Mouse (Mus musculus) heart, adult 18-20 months (tissue): ENCODE results near the gene Hnrnpl. TPM values are rescaled to one million over a fixed set of nuclear protein-coding genes. Genes with fewer than 3 reads are reported as not detected.

ENCODE experiments used
- DNase-seq, 2 experiments: peaks; one replicate each; pipeline ENCODE4 v3.0.0; 2021 to 2022; ENCODE audit warnings: mixed read lengths in 1 of 2
- total RNA-seq, 2 experiments: library from RNA; stranded (reverse); gene quantifications; 2 replicates each; pipeline ENCODE4 v1.2.3; 2021

The Hnrnpl gene
- total RNA-seq, 2 experiments from 2014 or later: 196 to 224 TPM

DNA sequence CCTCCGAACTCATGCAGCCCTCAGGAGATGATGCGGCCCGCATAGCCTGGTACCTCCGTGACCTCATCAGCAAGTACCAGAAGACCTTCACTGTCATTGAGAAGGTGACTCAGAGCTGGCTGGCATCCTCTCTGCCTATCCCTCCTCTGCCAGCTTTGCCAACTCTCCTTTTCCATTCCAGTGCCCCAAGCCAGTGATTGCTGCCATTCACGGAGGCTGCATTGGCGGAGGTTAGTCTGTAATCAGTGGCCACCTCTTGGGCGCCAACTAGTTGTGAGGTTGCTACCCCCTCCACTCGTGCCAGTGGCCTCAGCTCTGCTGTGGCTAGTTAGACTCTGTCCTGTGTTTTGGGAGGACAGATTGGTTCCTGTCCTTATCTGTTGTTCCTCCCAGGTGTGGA lies 21.5 kb downstream of the Hnrnpl start:
- DNase-seq: peak; percentile 70 to 84

DNA sequence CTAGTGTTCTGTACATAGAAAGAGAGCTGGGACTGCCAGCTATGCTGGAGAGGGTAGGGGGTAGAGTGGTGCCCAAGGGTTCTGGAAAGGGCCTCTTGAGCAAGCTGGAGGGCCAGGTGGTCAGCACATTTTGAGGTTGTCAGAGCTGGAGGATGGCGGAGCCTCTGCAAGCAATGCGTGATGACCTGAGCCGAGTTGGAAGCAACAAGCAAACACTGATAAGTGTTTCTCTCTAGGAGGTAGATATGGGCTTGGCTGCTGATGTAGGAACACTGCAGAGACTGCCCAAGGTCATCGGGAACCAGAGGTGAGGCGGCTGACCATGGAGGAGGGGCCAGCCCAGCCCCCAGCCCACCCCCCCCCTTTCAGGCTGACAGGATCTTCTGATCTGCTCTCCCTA lies 22.6 kb downstream of the Hnrnpl start:
- peak; percentile 57 to 82 for DNase-seq

DNA sequence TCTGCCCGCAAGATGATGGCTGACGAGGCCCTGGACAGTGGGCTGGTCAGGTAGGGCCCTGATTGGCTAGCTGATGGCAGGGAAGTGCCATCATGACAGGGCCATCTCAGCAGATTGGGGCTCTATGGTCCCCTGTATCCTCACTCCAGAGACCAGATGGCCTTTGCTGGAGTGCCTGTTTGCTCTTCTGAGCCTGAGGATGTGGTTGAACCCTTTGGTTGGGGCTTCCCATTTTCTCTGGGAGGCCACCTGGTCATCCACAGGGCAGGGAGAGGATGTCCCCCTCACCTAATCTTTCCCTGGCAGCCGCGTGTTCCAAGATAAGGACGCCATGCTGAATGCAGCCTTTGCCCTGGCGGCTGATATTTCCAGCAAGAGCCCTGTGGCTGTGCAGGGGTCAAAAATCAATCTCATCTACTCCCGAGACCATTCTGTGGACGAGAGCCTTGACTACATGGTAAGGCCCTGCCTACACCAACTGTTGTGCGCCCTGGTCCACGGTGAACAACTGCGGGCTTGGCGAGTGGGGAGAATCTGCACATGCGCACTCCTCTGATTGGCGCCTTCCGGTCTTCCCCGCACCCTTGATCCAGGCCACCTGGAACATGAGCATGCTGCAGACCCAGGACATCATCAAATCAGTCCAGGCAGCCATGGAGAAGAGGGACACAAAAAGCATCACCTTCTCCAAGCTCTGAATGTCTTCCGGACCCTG lies 23.2 kb downstream of the Hnrnpl start:
- DNase-seq: peak in 1 of 2 experiments; percentile 44

DNA sequence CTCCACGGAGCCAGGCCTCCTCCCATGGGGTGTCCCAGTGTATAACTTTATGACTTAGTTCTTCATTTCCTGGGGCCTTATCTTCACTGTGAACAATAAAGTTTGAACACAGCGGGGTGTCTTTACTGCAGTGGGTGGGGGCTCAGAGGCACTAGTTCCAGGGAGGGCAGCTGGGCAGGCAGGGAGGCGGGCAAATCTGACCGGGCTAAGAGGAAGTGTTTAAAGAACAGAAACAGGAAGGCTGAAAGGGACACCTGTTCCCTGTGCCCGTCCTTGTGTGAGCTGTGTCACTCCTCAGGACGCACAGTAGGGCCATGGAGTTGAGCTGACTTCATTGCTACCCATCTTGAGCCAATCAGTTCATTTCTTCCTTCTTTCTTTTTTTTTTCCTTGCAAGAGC lies 23.8 kb downstream of the Hnrnpl start:
- DNase-seq: peak in 1 of 2 experiments; percentile 18

DNA sequence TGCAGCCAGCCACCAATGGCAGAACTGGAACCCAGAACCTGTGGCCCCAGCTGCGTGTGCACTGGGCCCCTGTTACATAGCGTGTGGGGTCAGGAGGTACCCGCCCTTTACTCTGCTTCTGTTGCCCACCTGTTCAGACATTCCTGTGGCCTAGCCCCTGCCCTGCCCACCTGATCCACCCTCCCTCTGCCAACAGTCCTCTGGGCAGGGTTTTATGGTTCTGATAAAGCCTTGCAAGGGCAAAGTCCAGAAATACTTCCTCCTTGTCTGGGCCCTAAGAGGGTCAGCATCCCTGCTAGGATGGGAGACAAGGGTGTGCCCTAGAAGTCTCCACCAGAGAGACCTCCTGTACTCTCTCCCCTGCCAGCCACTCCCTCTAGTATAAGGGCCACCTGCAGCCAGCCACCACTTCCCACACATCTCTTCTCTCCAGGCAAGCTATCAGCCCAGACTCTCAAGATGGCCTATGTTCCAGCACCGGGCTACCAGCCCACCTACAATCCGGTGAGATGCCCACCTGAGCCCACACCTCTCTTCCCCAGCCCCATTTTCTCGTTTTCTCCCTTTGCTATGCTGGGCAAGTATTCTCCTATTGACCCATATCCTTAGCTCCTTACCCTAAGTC lies 25.5 kb downstream of the Hnrnpl start, which contains the start of gene Lgals4:
Lgals4 (plus strand) TSS at position 132 of the 625 bp plus-strand sequence.
- DNase-seq: peak in 1 of 2 experiments; percentile 7

DNA sequence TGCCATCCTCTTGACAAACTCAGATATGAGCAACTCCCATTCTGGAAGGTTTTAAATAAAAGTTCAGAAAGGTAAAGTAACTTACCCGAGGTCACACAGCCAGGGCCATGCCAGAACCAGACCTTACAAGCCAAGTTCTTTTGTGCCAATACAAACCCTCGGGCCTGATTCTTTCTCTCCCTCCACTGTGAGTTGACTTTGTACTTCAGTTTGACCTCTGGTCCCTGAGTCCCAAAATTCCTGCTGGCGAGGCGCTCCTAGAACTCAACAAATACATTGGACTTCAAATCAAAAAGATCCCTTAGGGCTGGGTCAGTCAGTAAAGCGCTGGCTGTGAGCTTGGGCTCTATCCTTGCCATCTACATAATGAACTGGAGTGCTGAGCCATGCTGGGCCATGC lies 28.6 kb downstream of the Hnrnpl start:
- DNase-seq: no peak

DNA sequence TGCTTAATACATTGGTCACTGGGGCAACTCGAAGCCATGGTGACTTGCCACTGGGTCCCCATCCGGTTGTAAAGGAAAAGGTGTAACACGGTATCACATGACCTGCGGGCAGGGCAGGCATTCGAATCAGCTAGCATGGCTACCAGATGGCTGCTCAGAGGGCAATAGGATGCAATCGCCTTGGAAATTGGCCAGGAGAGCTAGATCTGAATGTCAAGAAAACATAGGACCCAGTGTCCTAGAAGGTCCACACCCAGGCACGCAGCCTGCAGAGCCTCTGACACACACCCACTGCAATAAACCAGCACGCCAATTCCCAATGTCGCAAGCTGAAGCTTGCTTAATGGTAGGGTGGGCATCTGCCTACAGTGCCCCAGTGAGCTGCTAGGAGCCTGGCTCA lies 30.0 kb downstream of the Hnrnpl start:
- no peak for DNase-seq

DNA sequence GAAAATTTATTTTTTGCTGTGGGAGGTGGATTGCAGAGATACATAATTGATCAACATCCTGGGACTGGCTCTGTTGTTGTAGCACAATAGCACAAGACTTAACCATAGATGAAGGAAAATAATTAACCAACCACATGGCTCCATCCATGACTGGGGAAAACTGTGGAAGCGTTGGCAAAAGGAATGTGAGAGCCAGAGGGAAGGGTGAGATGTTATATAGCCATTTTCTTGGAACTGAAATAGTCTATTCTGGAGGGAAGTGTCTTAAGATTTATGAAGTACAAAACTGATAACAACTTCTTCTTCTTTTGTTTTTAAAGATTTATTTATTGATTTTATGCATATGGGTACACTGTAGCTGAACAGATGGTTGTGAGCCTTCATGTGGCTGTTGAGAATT lies 38.9 kb downstream of the Hnrnpl start:
- no peak for DNase-seq

DNA sequence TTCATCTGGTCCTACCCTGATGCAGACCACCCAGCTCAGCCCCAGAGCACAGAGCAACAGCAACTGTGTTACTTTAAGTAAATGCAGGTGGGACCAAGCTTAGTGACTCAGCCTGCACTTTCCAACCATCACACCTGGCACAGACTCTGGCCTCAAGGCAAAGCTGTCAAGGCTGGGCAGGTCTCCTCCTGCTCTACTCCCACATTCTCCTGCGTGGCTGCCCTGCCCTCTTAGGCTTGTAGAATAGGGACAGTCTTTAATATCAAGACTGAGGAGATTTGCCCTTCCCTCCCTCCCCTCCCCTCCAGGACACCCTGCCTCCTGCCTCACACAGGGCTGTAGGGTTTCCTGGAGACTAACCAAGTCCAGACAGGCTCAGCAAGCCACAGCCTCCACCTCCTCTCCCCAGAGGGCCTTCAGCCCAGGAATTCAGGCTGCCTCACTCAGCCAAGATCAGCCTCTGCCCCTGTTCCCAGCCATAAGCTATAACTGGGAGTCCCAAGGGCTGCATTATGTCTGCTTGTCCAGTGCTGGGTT lies 41.4 kb downstream of the Hnrnpl start:
- no peak for DNase-seq

DNA sequence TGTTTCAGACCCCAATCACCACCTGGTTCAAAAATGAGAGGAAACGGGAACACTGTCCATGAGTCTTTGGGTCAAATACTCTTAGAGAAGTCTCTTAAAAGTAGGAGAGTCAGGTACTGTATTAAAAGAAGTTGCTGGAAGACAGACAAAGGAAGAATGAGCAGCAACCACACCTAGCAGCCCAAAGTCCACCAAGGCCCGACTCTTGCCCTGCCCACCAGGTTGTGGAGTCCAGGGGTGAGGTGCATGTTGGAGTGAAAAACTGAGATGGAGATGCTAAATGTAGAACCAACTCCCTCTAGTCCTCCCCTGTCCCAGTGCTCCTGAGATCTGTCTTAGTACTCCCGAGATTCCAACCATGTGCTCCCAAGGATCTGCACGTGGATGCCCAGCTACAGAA lies 42.3 kb downstream of the Hnrnpl start:
- no peak for DNase-seq

DNA sequence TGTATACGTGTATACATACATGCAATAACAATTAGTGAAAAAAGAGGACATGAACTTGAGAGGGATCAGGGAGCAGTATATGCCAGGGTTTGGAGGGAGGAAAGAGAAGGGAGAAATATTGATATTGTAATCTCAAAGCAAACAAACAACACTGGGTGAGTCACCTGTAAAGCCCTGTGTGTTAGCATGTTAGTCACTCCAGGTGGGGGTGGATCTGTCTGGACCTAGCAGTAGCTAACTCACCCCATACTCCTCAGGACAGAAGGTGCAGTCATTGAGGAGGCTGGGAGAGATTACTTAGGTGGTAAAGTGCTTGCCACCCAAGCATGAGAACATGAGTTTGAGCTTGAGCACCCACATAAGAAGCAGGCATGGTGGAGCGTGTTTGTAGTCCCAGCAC lies 51.6 kb downstream of the Hnrnpl start:
- no peak for DNase-seq

DNA sequence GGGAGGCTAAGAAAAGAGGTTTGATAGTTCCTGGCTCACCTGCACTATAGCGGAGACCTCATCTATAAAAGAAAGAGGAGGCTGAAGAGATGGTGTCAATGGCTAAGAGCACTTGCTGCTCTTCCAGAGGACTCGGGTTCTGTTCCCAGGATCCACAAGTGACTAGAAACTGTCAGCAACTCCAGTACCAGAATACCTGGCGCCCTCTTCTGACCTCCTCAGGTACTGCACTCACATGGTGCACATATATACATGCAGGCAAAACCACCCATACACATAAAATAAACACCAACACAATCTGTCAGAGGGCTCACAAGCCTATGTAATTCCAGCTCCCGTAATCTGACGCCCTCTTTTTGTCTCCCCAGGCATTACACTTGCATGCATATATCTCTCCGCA lies 52.6 kb downstream of the Hnrnpl start:
- no peak for DNase-seq

DNA sequence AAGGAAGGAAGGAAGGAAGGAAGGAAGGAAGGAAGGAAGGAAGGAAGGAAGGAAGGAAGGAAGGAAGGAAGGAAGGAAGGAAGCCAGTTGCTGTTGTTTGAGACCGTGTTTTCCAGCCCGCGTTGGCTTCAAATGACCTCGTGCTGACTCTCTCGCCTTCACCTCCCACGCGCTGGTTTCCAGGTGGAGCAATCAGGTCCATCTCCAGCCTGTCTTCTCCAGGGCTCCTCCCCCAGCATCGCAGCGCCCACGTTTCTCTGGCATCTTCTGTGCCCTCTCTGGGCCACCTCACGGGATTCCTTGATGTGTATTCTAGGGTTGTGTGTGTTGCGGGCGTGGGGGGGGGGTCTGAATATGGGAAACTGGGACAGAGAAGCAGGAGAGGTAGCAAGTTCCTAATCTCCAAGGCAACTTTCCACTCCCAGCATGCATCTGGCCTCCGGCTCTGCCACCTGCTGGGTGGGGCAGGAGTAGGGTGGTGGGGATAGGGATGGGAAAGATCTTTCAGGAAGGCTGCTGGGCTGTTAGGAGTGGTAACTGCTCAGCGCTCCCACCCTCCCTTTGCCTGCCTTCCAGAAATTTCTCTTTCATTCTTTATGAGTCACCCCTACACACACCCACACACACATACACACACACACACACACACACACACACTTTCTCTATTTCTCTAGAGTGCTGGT lies 54.6 kb downstream of the Hnrnpl start:
- DNase-seq: no peak

DNA sequence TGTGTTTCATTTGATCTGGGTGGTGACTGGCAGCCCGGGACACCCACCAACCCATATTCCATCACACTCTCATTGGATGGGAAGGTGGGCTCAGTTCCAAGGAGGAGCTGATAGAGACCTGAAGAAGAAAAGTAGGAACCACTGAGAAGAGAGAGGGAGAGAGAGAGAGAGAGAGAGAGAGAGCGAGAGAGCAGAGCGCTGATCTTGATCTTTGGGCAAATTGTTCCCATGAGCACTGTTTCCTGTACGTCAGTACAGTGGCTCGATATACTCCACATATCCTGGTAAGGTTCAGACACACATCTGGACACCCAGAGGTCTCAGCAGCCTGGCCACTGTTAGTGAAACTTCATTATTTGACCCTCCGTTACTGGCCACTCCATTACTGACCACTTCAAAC lies 55.2 kb downstream of the Hnrnpl start, which contains the start of gene Lgals7:
Lgals7 (plus strand) TSS at position 314 of the 400 bp plus-strand sequence.
- no peak for DNase-seq

DNA sequence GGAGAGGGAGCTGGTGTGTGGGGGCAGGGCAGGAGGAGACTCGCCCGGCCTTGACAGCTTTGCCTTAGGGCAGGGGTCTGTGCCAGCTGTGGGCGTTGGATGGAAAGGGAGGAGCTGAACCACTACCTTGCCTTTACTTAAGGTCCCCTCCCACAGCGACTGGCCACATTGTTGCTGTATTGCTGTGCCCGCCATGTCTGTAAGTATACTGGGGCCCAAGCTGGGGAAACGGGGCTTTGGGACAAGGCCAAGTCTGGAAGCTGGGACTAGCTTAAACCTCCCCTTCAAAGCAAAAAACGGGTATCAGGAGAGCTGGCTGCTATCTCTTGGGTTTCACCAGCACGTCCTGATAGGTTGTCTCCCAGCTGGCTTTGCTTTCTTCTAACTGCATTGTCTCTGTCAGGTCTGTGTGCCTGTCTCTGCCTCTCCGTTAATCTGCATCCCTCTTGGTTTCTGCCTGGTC lies 56.0 kb downstream of the Hnrnpl start:
- DNase-seq: no peak

DNA sequence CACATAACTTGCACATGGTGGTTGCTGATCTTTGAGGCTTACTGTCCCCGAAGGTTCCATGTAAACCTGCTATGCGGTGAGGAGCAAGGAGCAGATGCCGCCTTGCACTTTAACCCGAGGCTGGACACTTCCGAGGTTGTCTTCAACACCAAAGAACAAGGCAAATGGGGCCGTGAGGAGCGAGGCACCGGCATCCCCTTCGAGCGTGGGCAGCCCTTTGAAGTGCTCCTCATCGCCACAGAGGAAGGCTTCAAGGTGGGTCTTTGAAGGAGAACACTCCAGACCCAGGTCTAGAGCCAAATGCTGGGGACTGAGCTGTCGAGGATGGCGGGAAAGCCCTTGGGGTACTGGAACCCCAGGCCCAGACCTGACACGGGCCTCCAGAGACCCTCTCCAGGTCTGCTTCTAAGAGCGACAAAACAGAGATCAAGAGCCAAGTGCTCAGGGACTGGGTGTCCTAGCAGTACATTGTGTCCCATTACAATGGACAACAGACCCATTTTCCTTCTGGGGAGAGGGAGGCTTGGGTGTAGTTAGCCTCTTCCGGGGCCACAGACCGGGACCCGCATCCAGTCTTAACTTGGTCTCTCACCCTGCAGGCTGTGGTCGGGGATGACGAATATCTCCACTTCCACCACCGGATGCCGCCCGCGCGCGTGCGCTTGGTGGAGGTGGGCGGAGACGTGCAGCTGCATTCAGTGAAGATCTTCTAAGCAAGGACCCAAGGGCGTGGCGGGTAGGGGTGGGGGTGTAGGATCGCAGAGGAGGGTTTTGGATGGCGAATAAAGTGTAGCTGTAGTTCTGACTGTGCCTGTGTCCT lies 57.4 kb downstream of the Hnrnpl start:
- peak; percentile 87 to 91 for DNase-seq

DNA sequence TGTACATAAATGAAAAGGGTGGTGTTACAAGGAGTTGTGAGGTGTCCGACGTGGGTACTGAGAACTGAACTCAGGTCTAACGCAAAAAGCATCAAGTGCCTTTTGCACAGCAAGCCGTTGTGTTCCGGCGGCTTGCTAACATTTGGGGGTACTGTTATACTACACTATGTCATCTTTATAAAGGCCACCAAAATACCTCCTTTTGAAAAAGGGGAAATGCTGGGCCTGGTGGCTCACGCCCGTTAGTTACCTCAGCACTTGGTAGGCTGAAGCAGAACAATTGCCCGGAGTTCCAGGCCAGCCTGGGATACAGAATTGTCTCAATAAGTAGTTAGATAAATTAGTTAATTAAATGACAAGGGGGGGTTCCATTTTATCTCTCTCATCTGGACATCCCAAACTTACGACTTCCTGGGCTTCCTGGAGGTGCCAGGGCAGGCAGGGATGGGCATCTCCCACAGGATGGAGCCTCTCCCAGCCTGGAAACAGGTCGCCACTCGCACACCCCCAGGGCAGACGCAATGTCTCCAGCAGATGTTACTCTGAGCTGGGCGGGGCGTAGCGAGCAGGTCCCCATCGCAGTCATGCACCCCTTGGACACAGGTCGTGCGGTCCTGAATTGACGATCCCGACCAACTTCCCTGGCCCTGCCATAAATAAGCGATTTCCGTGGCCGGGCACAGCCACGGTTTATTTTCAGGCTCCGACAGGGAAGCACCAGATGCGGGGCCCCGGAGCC lies 58.6 kb downstream of the Hnrnpl start:
- peak in 1 of 2 experiments; percentile 23 for DNase-seq

DNA sequence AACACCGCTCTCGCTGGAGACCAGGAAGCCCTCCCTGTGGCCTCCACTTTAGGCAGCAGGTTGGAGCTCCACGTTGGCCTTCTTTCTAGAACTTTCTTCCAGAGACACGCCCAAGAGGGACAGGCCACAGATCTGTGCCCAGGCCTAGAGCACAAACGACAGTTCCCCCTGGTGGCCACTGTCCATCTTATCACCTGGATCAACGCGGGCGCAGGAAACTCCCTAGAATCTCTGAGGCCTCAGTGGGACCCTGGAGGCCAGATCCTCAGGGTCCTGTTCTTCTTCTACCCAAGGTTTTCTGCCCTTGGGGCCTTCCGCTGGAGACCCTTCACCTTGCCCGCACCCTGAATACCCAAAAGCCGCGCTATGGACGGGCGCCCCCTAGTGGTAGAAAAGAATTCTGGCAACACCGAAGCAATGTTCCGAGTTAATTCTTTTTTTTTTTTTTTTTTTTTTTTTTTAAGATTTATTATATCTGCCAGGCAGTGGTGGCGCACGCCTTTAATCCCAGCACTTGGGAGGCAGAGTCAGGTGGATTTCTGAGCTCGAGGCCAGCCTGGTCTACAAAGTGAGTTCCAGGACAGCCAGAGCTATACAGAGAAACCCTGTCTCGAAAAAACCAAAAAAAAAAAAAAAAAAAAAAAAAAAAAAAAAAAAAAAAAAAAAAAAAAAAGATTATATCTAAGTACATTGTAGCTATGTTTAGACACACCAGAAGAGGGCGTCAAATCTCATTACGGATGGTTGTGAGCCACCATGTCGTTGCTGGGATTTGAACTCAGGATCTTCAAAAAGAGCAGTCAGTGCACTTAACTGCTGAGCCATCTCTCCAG lies 59.4 kb downstream of the Hnrnpl start:
- peak; percentile 79 to 91 for DNase-seq

DNA sequence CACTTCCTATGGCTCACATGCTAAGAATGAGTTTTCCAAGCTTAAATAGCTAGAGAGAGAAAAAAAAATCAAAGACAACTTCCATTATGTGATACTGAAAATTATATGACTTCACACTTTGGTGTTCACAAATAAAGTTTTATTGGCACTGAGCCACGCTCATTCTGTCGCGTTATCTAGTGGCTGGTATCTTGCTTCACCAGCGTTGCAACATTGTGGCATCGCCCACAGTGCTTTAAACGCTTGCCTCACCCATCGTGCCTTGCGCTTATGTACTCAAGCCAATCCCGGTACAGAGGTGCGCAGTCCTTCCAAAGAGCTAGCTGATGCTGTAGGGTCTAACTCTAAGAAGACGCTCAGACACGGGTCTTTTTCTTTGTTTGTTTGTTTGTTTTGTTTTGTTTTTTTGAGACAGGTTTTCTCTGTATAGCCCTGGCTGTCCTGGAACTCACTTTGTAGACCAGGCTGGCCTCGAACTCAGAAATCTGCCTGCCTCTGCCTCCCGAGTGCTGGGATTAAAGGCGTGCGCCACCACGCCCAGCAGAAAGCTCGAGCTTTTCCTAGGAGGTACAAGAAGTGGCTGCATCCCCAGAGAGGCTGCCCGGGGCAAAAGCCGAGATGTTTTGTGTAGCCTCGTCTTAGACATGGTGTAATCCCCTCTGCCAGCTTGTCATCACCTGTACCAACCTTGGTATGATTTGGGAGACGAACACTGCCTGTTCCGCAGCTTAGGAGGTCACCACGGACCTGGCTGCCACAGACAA lies 62.7 kb downstream of the Hnrnpl start:
- no peak for DNase-seq
